Mouse (Mus musculus) thymus, adult 2 months (tissue): Measurements from ENCODE around the gene Dagla. TPM values are rescaled to one million over a fixed set of nuclear protein-coding genes. Genes with fewer than 3 reads are reported as not detected.

Source experiments
- DNase-seq: peaks from one replicate; pipeline ENCODE4 v3.0.0; 2021
- H3K27ac ChIP-seq: fragments of 200-500 bp; 2 replicates; pipeline ENCODE4 v1.5.1; 2012; ENCODE audit warnings: low read length, control low read depth; ENCODE audit not compliant: control insufficient read depth, insufficient read depth
- H3K27me3 ChIP-seq: fragments of 200-500 bp; 2 replicates; pipeline ENCODE4 v1.6.1; 2012; ENCODE audit warnings: mild to moderate bottlenecking, low read length, moderate library complexity, mixed read lengths; ENCODE audit not compliant: control insufficient read depth, insufficient read depth
- H3K36me3 ChIP-seq: fragments of 200-500 bp; 2 replicates; pipeline ENCODE4 v1.6.1; 2012; ENCODE audit warnings: mild to moderate bottlenecking, low read length, moderate library complexity; ENCODE audit not compliant: control insufficient read depth, insufficient read depth
- H3K4me1 ChIP-seq: fragments of 200-500 bp; replicated peaks from 2 replicates; pipeline ENCODE4 v1.6.1; 2012; ENCODE audit warnings: low read length; ENCODE audit not compliant: control insufficient read depth, insufficient read depth
- H3K4me3 ChIP-seq: fragments of 200-500 bp; 2 replicates; pipeline ENCODE4 v1.5.1; 2012; ENCODE audit warnings: mild to moderate bottlenecking, low read length, control low read depth, moderate library complexity; ENCODE audit not compliant: control insufficient read depth, insufficient read depth
- CTCF ChIP-seq: fragments of 200-500 bp; IDR thresholded peaks from 2 replicates; pipeline ENCODE4 v1.5.1; 2012; ENCODE audit warnings: mild to moderate bottlenecking, control low read depth, low read length, moderate library complexity, borderline replicate concordance; ENCODE audit not compliant: control insufficient read depth, poor library complexity, insufficient read depth; ENCODE audit errors: extremely low read depth
- POLR2A ChIP-seq: fragments of 200-500 bp; IDR thresholded peaks from 2 replicates; pipeline ENCODE4 v1.6.1; 2012; ENCODE audit warnings: mild to moderate bottlenecking, low read length, control low read depth, moderate library complexity; ENCODE audit not compliant: control insufficient read depth, poor library complexity, insufficient read depth; ENCODE audit errors: extremely low read depth
- WGBS: fragments of 180-500 bp; shearing (Covaris S2); methylation state at CpG from one replicate; pipeline ENCODE4 v1.1.7; 2018; 5-methylcytosine and 5-hydroxymethylcytosine counted together
- polyA plus RNA-seq: library from polyadenylated mRNA; depleted of rRNA; stranded (reverse); fragments of >200 nt; gene quantifications from 2 replicates; pipeline ENCODE4 v1.2.3, GENCODE M21; 2012

Gene Dagla
- polyA plus RNA-seq, 1 experiment, result 3.0 TPM

DNA sequence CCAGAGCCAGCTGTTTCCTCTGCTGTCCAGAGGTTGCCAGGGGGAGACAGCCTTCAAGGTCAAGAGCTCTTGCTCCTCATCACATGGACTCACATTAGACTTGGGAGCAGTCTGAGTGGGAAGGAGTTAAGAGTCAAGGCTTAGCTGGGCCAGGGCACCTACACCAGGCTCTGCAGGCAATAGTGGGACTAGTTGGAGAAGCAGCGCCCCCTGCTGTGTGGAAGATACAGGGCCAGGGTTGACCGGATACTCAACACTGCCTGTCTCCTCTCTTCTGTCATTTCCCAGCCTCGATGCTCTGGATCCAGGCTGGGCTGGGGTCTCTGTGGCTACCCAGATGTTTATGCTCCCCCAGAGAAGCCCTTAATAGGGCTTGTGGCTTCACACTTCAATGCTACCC lies 60.5 kb downstream of the Dagla start:
- Histone ChIP-seq H3K36me3 (no peaks in the 10 kb centered on the region), H3K27ac (no peak overlapping the region), H3K4me3 (no peak overlapping the region), H3K27me3 (peaks cover 7% of the 10 kb centered on the region; the same call in 1 of the 2 replicates), H3K4me1 (peaks cover 6% of the 10 kb centered on the region; the same call in 1 of the 2 replicates)
- DNase-seq, result peak; percentile 40
- WGBS, result 36% methylated on average over 3 of the region's 3 CpGs
- TF ChIP-seq CTCF, result peak; percentile 45; the same call in 1 of the 2 replicates
- no peak for TF ChIP-seq POLR2A

DNA sequence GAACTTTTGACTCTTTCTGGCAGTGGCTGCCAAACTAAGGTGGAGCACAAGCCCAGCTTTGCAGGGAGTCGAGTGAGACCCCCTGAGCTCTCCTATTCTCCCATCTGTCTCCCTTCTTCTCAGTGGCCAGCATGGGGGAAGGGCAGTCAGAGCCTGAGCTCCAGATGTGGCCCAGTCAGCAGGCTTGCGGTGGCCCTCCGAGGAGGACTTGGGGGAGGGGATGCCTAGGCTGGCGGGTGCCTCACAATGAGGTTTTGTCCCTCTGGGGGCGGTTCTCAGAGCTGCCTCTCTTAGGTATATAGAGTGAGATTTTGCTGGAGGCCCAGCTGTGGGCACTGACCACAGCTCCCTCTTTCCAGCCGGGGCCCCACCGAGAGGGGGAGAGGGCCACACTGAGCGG lies 61.8 kb downstream of the Dagla start:
- peaks cover 6% of the 10 kb centered on the region; the same call in 1 of the 2 replicates for H3K4me1 ChIP-seq
- DNase-seq, result no peak
- TF ChIP-seq CTCF (no peak), POLR2A (no peak)
- H3K27me3 ChIP-seq, result peaks cover 7% of the 10 kb centered on the region; the same call in 1 of the 2 replicates
- no peak overlapping the region for H3K27ac ChIP-seq
- 58% methylated on average over 8 of the region's 8 CpGs for WGBS
- no peak overlapping the region for H3K4me3 ChIP-seq
- no peaks in the 10 kb centered on the region for H3K36me3 ChIP-seq

GRCm38 (mm10) chr19:10240654-10241305 lies 63.9 kb downstream of the Dagla start, which contains the start of gene Myrf:
Gene Myrf, minus strand, starts transcription at chr19:10240748.
- DNase-seq, result peak; percentile 63
- WGBS, result 10% methylated on average over 43 of the region's 43 CpGs
- Histone ChIP-seq H3K36me3 (no peaks in the 10 kb centered on the region), H3K4me3 (peak within 1 kb of the TSS; percentile 27), H3K4me1 (peaks cover 6% of the 10 kb centered on the region; the same call in 1 of the 2 replicates), H3K27me3 (peaks cover 7% of the 10 kb centered on the region; the same call in 1 of the 2 replicates), H3K27ac (no peak within 1 kb of the TSS)
- TF ChIP-seq POLR2A (0 out of 2 replicates have a peak, but pooled peaks have one; percentile 1), CTCF (peak; percentile 100)

GRCm38 (mm10) chr19:10239975-10240653 lies 64.6 kb downstream of the Dagla start:
- no peaks in the 10 kb centered on the region for H3K36me3 ChIP-seq
- no peak for DNase-seq
- H3K27me3 ChIP-seq, result peaks cover 7% of the 10 kb centered on the region; the same call in 1 of the 2 replicates
- 5% methylated on average over 26 of the region's 26 CpGs for WGBS
- peak overlapping the region; percentile 27 for H3K4me3 ChIP-seq
- TF ChIP-seq POLR2A (0 out of 2 replicates have a peak, but pooled peaks have one; percentile 23), CTCF (no peak)
- peaks cover 6% of the 10 kb centered on the region; the same call in 1 of the 2 replicates for H3K4me1 ChIP-seq
- no peak overlapping the region for H3K27ac ChIP-seq

DNA sequence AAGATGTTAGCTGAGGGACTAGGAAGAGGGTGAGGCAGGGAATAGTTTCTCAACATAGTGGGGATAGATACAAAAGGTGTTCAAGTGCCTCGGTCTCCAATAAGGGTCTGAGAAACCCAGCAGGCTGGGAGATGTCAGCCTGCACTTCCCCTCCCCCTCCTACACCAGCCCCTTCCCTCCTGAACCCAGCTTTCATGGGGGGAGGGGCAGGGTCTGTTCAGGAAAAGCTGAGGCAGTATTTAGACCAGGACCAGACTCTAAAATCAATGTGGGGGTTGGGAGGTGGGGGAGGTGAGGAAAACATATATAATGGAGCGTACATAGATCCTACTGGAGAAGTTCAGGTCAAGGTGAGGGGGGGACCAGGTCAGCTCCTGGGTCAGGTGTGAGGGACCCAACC lies 65.3 kb downstream of the Dagla start:
- WGBS, result 56% methylated on average over 2 of the region's 2 CpGs
- Histone ChIP-seq H3K27me3 (peaks cover 7% of the 10 kb centered on the region; the same call in 1 of the 2 replicates), H3K27ac (no peak overlapping the region), H3K4me3 (no peak overlapping the region), H3K36me3 (no peaks in the 10 kb centered on the region), H3K4me1 (peaks cover 6% of the 10 kb centered on the region; the same call in 1 of the 2 replicates)
- DNase-seq, result no peak
- TF ChIP-seq POLR2A (no peak), CTCF (no peak)

- DNase-seq, result no peak
- Histone ChIP-seq H3K36me3 (no peaks in the 10 kb centered on the region), H3K4me3 (no peak overlapping the region), H3K4me1 (peaks cover 6% of the 10 kb centered on the region; the same call in 1 of the 2 replicates), H3K27me3 (peaks cover 7% of the 10 kb centered on the region; the same call in 1 of the 2 replicates), H3K27ac (no peak overlapping the region)
- no peak for TF ChIP-seq CTCF
- TF ChIP-seq POLR2A, result no peak
- WGBS, result 82% methylated on average over 3 of the region's 3 CpGs
Observed at GRCm38 (mm10) chr19:10238477-10238876, 66.2 kb downstream of the Dagla start.
